In genomic region chr10:78350796-78351556, GRCm38 (mm10) we compare ENCODE assay signal across 7 mouse cellular contexts. TPM values are rescaled to one million over a fixed set of nuclear protein-coding genes. Genes with fewer than 3 reads are reported as not detected.
DNase-seq lines count a peak whose midpoint lies in the region; ATAC-seq and TF ChIP-seq lines count a peak whose summit lies in the region.

No protein-coding gene starts in this region.

- TF ChIP-seq POLR2A in lung, adult 2 months (IDR thresholded peaks at IDR 0.05; ENCODE audit: borderline replicate concordance, extremely low read depth, low read depth, low read length), result no peak
- no peak for TF ChIP-seq POLR2A in embryonic fibroblast, embryonic 13.5 days (IDR thresholded peaks at IDR 0.05; ENCODE audit: low read depth, low read length)

- H3K27me3 ChIP-seq in intestine, embryonic 16.5 days (replicated peaks; ENCODE audit: control insufficient read depth, insufficient read depth, low read length), result no peaks in the 10 kb centered on the region

- no peak for TF ChIP-seq CTCF in lung, adult 2 months (IDR thresholded peaks at IDR 0.05; ENCODE audit: insufficient read depth, low read length)
- TF ChIP-seq CTCF in embryonic fibroblast, embryonic 13.5 days (IDR thresholded peaks at IDR 0.05; ENCODE audit: borderline replicate concordance, insufficient read depth, low read length), result no peak

- H3K9me3 ChIP-seq in intestine, embryonic 16.5 days (ENCODE audit: control insufficient read depth, low read length), result no peaks in the 10 kb centered on the region

- H3K27ac ChIP-seq in embryonic fibroblast, embryonic 13.5 days (ENCODE audit: insufficient read depth, low read length), result no peak overlapping the region
- H3K27ac ChIP-seq in intestine, embryonic 16.5 days (ENCODE audit: low read length), result peak overlapping the region; percentile 80

- peak overlapping the region; percentile 77 for H3K4me2 ChIP-seq in intestine, embryonic 16.5 days (ENCODE audit: low read depth, low read length)

- no peak for ATAC-seq in intestine, embryonic 16.5 days

- H3K4me3 ChIP-seq in lung, adult 2 months (replicated peaks; ENCODE audit: extremely low read depth, low read depth, low read length), result peak overlapping the region; percentile 70
- peak overlapping the region; percentile 78 for H3K4me3 ChIP-seq in embryonic fibroblast, embryonic 13.5 days (ENCODE audit: insufficient read depth, low read length)
- H3K4me3 ChIP-seq in intestine, embryonic 16.5 days (ENCODE audit: low read length), result peak overlapping the region; percentile 96

- no peak for DNase-seq in lung, adult 2 months
- no peak for DNase-seq in lung, postnatal 36 days
- peak; percentile 27 for DNase-seq in naive thymus-derived CD4-positive, alpha-beta T cell, adult 2 months (ENCODE audit: low read depth)
- no peak for DNase-seq in right cerebral cortex, postnatal 10 days (ENCODE audit: low spot score in 2 of 2)
- no peak for DNase-seq in gastrocnemius, postnatal 4 days (ENCODE audit: low spot score in 2 of 2)

- no peaks in the 10 kb centered on the region for H3K36me3 ChIP-seq in intestine, embryonic 16.5 days (ENCODE audit: control insufficient read depth, insufficient read depth, low read length)

- H3K4me1 ChIP-seq in lung, adult 2 months (ENCODE audit: control insufficient read depth, insufficient read depth, low read length), result peaks cover 11% of the 10 kb centered on the region; the same call in 1 of the 2 replicates
- peaks cover 11% of the 10 kb centered on the region; the same call in 1 of the 2 replicates for H3K4me1 ChIP-seq in embryonic fibroblast, embryonic 13.5 days (ENCODE audit: control insufficient read depth, insufficient read depth, low read length)
- peaks cover 24% of the 10 kb centered on the region for H3K4me1 ChIP-seq in intestine, embryonic 16.5 days (ENCODE audit: control insufficient read depth, insufficient read depth, low read length)

- WGBS in lung, adult 2 months, result 18% methylated on average over 6 of the region's 6 CpGs
- 26% methylated on average over 6 of the region's 6 CpGs for WGBS in intestine, embryonic 16.5 days

- H3K9ac ChIP-seq in intestine, embryonic 16.5 days (ENCODE audit: low read depth, low read length), result peak overlapping the region; percentile 99

RNA-seq across cellular contexts. Expression of gene Agpat3, which starts 1.3 kb away (rescaled TPM):
- polyA plus RNA-seq in lung, adult 2 months (2012; rRNA removed), result 209 and 247 TPM in 2 replicates
- polyA plus RNA-seq in embryonic fibroblast, embryonic 13.5 days (2011; ENCODE audit: insufficient read length, low read depth, missing spikeins), result 43.7 and 45.4 TPM in 2 replicates
- 30.0 and 42.5 TPM in 2 replicates for polyA plus RNA-seq in intestine, embryonic 16.5 days (2015; fragmentation: Nextera tagmentation; extraction: Ambion mirVana)
- total RNA-seq in gastrocnemius, postnatal 4 days (2021), result 100 to 1,000 TPM; 231 to 259 TPM
